Mouse (Mus musculus): ENCODE measurements around the gene Atg7.

DNA sequence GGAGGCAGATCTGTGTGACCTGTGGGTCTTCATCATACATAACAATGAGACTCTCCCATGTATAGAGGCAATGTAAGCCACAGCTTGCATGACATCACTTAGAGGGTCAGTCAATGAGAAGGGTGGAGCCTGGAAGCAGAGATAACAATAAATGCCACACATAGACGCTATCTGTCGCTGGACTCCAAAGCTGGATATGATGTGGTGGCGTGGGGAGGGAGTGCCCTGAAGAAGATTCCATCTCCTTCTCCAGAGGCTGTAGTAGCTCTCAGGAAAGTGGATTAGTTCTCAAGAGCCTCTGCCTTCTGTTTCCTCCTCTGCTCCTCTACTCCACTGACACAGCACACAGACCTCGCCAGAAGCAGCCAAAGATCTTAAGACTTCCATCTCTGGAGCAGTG, 237.9 kb downstream of the Atg7 start:
- no peak for TF ChIP-seq CTCF (IDR thresholded peaks at IDR 0.05; ENCODE audit: control insufficient read depth, insufficient read depth, low read length)
- no peak for TF ChIP-seq POLR2A (IDR thresholded peaks at IDR 0.05; ENCODE audit: borderline replicate concordance, control insufficient read depth, low read depth, low read length)
